Mouse (Mus musculus): ENCODE results near the gene Pdik1l.

Pdik1l gene

DNA sequence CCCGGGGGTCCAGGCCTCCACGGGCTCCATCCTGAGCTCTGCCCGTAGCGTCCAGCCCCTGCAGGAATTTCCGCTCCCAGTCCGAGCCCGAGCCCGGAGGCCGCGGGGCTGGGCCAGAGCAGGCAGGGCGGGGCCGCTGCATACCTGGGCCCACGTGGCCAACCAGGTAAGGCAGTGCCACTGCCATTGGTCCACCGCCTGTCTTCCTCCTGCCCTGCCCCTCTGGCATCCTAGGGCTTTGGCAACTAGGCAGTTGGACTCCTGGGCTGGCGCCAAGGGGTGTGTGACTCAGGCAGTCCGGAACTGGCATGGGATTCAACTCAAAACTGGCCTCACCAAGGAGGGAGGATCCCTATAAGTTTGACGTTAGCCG lies 49.4 kb downstream of the Pdik1l start, which contains the start of gene Cnksr1:
Gene Cnksr1 (minus strand): TSS at position 121 of the 373 bp plus-strand sequence.
- no peak for DNase-seq (ENCODE audit: low spot score in 2 of 2)

DNA sequence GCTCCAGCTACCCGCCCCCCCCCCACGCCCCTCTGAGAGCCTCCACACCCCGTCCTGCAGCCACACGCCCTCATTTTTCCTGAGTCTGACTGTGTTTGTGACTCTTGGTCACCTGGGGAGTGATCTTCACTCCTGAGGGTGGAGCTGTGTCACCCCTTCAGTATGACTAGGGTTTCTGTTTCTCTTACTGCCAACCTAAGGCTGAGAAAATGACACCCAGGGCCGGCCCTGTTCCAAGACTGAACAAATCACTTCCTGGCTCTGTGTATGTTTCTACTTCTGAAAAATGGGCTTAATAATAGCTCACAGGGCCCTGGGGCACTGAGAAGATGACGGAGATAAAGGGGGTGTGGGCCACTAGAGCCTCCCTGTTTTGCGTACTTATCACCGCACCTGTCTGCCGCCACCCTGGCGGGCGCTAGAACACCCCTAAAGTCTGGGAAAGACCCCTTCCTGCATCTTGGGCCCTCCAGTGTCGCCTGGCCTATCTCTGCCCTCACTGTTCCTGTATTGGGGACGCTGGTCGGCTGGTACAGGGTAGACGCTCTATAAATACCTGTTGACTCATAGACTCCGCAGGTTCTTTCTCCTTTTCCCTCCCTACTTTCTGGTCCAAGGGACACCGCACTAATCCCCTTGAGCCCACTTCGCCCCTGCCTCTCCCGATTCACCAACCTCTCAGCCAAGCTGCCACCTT lies 50.0 kb downstream of the Pdik1l start:
- DNase-seq (ENCODE audit: low spot score in 2 of 2): no peak

DNA sequence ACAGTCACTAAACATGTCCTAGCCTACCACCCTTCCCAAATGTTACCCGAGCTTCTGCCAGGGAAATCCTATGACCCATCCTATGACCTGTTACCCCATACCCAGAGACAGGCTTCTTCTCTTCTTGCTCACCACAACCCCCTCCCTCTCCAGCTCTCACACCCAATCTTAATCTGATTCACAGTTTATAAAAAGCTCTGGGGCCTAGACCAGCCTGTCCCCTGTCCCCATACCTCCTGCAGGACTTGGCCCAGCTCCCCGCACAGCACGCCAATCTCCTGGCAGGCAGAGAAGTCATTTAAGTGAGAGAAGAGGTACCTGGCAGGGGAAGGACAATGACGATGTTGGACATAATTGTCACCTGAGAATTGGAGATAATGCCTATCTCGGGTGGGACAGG lies 52.8 kb downstream of the Pdik1l start:
- no peak for DNase-seq (ENCODE audit: low spot score in 2 of 2)

DNA sequence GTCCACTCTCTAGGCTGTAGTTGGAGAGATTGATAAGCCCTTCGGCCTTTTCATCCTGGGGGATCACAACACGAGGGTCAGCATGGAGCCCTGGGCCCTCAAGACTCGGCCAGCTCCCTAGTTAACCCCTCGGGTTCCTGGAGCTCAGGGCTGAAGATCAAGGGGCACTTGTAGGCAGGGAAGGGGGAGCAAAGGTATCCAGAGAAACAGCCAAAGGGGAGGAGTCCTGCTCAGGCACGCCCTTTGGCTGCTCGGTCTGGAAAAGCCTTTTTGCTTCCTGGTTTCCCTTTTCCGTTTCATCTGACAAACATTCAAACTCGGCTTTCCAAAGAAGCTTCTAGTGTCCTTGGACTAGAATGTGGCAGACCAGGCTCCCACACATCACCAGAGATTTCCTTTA lies 57.3 kb downstream of the Pdik1l start:
- DNase-seq (ENCODE audit: low spot score in 2 of 2): no peak

DNA sequence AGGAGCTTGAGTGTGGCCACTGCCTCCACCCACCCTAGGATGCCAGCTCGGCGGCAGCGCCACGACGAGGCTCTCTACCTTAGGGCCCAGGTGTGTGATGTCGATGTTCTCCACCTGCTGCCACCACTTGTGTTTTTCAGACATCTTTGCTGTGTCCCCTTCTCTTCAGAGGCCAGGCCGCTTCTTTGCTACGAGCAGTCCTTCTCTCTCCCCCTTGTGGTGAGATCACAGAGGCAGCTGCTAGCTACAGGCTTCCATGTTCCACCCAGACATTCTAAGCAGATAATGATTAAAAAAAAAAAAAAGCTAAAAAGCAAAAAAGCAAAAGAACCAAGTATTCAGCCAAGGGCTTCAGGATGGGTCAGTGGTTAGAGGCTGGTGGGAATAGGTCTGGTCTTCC lies 60.5 kb downstream of the Pdik1l start, which contains the start of gene Catsper4:
Gene Catsper4 (minus strand): TSS at position 190 of the 400 bp plus-strand sequence.
- no peak for DNase-seq (ENCODE audit: low spot score in 2 of 2)
